Mouse (Mus musculus) hindbrain, postnatal 0 days (tissue): ENCODE data around the gene Ccdc162. TPM values are rescaled to one million over a fixed set of nuclear protein-coding genes. Genes with fewer than 3 reads are reported as not detected.

Experiments used
- ATAC-seq: fragments of 200-750 bp; cut with Nextera tagmentation; 2 replicates; pipeline ENCODE4 v1.8.0; 2017; ENCODE audit warnings: mild to moderate bottlenecking, moderate TSS enrichment, moderate library complexity
- DNase-seq: peaks from one replicate; pipeline ENCODE4 v3.0.0-alpha.2; 2015; ENCODE audit warnings: low spot score
- H3K27ac ChIP-seq: fragments of 300-500 bp; sonication (generic); 2 replicates; pipeline ENCODE4 v1.5.1; 2014; ENCODE audit warnings: mild to moderate bottlenecking
- H3K27me3 ChIP-seq: fragments of 300-500 bp; sonication (generic); 2 replicates; pipeline ENCODE4 v1.6.1; 2014; ENCODE audit warnings: low read length, mixed read lengths; ENCODE audit not compliant: insufficient read depth
- H3K36me3 ChIP-seq: fragments of 300-500 bp; sonication (generic); 2 replicates; pipeline ENCODE4 v1.6.1; 2014; ENCODE audit warnings: low read length, mixed read lengths; ENCODE audit not compliant: insufficient read depth
- H3K4me1 ChIP-seq: fragments of 300-500 bp; sonication (generic); 2 replicates; pipeline ENCODE4 v1.6.1; 2014; ENCODE audit warnings: antibody characterized with exemption, low read length, mixed read lengths; ENCODE audit not compliant: insufficient read depth
- H3K4me2 ChIP-seq: fragments of 300-500 bp; sonication (generic); 2 replicates; pipeline ENCODE4 v1.6.1; 2014; ENCODE audit warnings: low read depth, mild to moderate bottlenecking, low read length, moderate library complexity, mixed read lengths
- H3K4me3 ChIP-seq: fragments of 300-500 bp; sonication (generic); 2 replicates; pipeline ENCODE4 v1.5.1; 2014; ENCODE audit warnings: low read length
- H3K9ac ChIP-seq: fragments of 300-500 bp; sonication (generic); replicated peaks from 2 replicates; pipeline ENCODE4 v1.6.1; 2014; ENCODE audit warnings: mild to moderate bottlenecking, low read length, moderate library complexity, mixed read lengths
- H3K9me3 ChIP-seq: fragments of 300-500 bp; sonication (generic); 2 replicates; pipeline ENCODE4 v1.6.1; 2016; ENCODE audit warnings: low read length, mixed read lengths
- CTCF ChIP-seq: IDR thresholded peaks from 2 replicates; pipeline ENCODE4 v1.5.1; 2016; ENCODE audit warnings: antibody characterized with exemption, control low read depth, low read depth
- WGBS: fragments of 180-500 bp; shearing (Covaris S2); extraction: QIAGEN DNeasy Blood & Tissue Kit; methylation state at CpG from one replicate; pipeline ENCODE4 v1.1.7; 2014; 5-methylcytosine and 5-hydroxymethylcytosine counted together
- polyA plus RNA-seq: library from polyadenylated mRNA; unstranded; fragments of >200 nt; fragmentation: Nextera tagmentation; extraction: Ambion mirVana; gene quantifications from 2 replicates; pipeline ENCODE4 v1.2.1, GENCODE M21; 2015
- total RNA-seq: library from RNA; depleted of rRNA; stranded (reverse); fragments of >200 nt; gene quantifications from 2 replicates; pipeline ENCODE4 v1.2.3, GENCODE M21; 2014

Ccdc162 gene
- total and polyA plus RNA-seq, 2 experiments from 2014 or later, result 2.1 to 3.3 TPM

GRCm38 (mm10) chr10:41651532-41651931 is 64.9 kb downstream of the Ccdc162 start:
- 61% methylated on average over 3 of the region's 3 CpGs for WGBS
- DNase-seq, result peak; percentile 32
- no peak overlapping the region; the same call in 1 of the 2 replicates for H3K27ac ChIP-seq

GRCm38 (mm10) chr10:41649186-41649585 is 67.2 kb downstream of the Ccdc162 start:
- Histone ChIP-seq H3K9ac (no peak overlapping the region), H3K4me2 (no peak overlapping the region), H3K36me3 (no peaks in the 10 kb centered on the region), H3K4me3 (no peak overlapping the region), H3K27ac (no peak overlapping the region), H3K9me3 (no peaks in the 10 kb centered on the region), H3K27me3 (no peaks in the 10 kb centered on the region), H3K4me1 (no peaks in the 10 kb centered on the region; the same call in 1 of the 2 replicates)
- TF ChIP-seq CTCF, result no peak
- no peak for DNase-seq
- 83% methylated on average over 4 of the region's 5 CpGs for WGBS
- no peak for ATAC-seq

More at GRCm38 (mm10) chr10:41651532-41651931, 64.9 kb downstream of the Ccdc162 start:
- H3K4me1 ChIP-seq, result no peaks in the 10 kb centered on the region; the same call in 1 of the 2 replicates
- no peak overlapping the region for H3K4me3 ChIP-seq
- ATAC-seq, result 0 out of 2 replicates have a peak, but pooled peaks have one; percentile 10
- no peaks in the 10 kb centered on the region for H3K9me3 ChIP-seq
- TF ChIP-seq CTCF, result no peak
- H3K9ac ChIP-seq, result no peak overlapping the region
- no peak overlapping the region for H3K4me2 ChIP-seq
- H3K36me3 ChIP-seq, result no peaks in the 10 kb centered on the region
- H3K27me3 ChIP-seq, result no peaks in the 10 kb centered on the region

GRCm38 (mm10) chr10:41638776-41639175 is 77.7 kb downstream of the Ccdc162 start:
- Histone ChIP-seq H3K9ac (no peak overlapping the region), H3K9me3 (no peaks in the 10 kb centered on the region), H3K27ac (no peak overlapping the region), H3K4me1 (no peaks in the 10 kb centered on the region), H3K4me3 (no peak overlapping the region), H3K36me3 (no peaks in the 10 kb centered on the region), H3K27me3 (no peaks in the 10 kb centered on the region), H3K4me2 (no peak overlapping the region)
- DNase-seq (no peak), ATAC-seq (no peak)
- TF ChIP-seq CTCF, result no peak
- WGBS, result 73% methylated on average over 3 of the region's 3 CpGs

DNA sequence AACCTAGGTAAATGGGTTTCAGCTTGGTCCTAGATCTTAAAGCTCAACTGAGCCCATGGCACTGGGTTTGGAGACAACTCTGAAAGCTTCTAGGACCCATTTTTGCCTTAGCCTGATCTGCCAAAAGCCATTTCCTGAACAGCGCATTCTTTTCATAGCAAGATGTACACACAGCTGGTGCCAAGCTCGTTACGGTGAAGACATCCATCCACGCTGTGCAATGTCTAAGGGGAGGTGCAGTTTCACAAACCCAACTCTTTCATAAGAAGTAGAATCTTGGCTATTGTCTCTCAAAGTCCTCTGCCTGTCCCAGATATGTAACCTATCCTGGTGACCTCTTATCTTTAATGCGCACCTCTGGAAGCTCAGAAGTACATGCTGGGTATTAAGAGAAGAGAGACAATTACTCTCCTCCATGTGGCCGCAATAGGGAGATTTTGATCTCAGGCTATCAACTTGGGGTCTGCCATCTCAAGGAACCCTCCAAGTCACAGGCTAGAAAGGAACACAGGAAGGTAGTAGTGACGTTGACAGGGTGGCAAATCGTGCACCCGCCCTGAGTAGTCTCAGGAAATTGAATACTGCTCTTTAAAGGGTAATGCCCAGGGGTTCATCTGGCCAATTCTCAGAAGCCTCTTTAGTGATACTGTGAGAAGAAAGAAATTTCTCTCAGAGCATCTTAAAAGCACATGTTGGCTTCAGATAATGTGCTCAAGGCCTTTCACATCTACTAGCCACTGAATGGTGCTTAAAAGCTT is 81.0 kb downstream of the Ccdc162 start:
- DNase-seq, result no peak
- WGBS, result 79% methylated on average over 9 of the region's 9 CpGs

GRCm38 (mm10) chr10:41633801-41634200 is 82.6 kb downstream of the Ccdc162 start:
- Histone ChIP-seq H3K36me3 (no peaks in the 10 kb centered on the region), H3K27me3 (no peaks in the 10 kb centered on the region), H3K27ac (no peak overlapping the region), H3K9me3 (no peaks in the 10 kb centered on the region), H3K9ac (no peak overlapping the region), H3K4me2 (no peak overlapping the region), H3K4me1 (no peaks in the 10 kb centered on the region), H3K4me3 (no peak overlapping the region)
- no peak for TF ChIP-seq CTCF
- WGBS, result 90% methylated on average over 11 of the region's 11 CpGs
- no peak for DNase-seq
- ATAC-seq, result no peak

More for the DNA sequence above, 81.0 kb downstream of the Ccdc162 start:
- Histone ChIP-seq H3K27me3 (no peaks in the 10 kb centered on the region), H3K4me2 (no peak overlapping the region), H3K9ac (no peak overlapping the region), H3K36me3 (no peaks in the 10 kb centered on the region), H3K4me3 (no peak overlapping the region), H3K9me3 (no peaks in the 10 kb centered on the region), H3K27ac (no peak overlapping the region), H3K4me1 (no peaks in the 10 kb centered on the region)
- TF ChIP-seq CTCF, result no peak
- no peak for ATAC-seq

DNA sequence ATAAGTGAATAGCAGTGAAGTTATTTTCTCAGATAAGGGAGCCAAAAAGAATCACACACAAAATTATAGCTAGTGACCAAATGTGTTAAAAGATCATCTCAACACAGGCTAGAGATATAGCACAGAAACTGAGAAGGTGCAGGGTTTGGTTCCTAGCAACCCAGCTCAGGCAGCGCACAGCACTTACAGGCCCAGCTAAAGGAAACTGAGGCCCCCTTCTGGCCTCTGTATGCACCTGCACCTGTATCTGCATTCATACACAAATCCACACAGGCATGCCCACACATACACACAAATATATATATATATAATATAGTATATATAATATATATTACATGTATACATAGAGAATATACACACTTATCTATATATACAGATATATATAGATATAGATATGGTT is 84.4 kb downstream of the Ccdc162 start:
- no peak for TF ChIP-seq CTCF
- no peak overlapping the region for H3K4me2 ChIP-seq
- WGBS, result 96% methylated on average over 1 of the region's 1 CpGs
- H3K36me3 ChIP-seq, result no peaks in the 10 kb centered on the region
- H3K27me3 ChIP-seq, result no peaks in the 10 kb centered on the region
- no peak overlapping the region for H3K9ac ChIP-seq
- H3K9me3 ChIP-seq, result no peaks in the 10 kb centered on the region
- H3K4me3 ChIP-seq, result no peak overlapping the region
- no peak overlapping the region for H3K27ac ChIP-seq
- no peak for DNase-seq
- no peak for ATAC-seq
- H3K4me1 ChIP-seq, result no peaks in the 10 kb centered on the region

- H3K27ac ChIP-seq, result no peak overlapping the region
- no peaks in the 10 kb centered on the region for H3K27me3 ChIP-seq
- no peaks in the 10 kb centered on the region for H3K4me1 ChIP-seq
- WGBS, result 80% methylated on average over 3 of the region's 3 CpGs
- H3K36me3 ChIP-seq, result no peaks in the 10 kb centered on the region
- no peak for DNase-seq
- no peak overlapping the region for H3K4me2 ChIP-seq
- H3K9me3 ChIP-seq, result no peaks in the 10 kb centered on the region
- H3K9ac ChIP-seq, result no peak overlapping the region
- TF ChIP-seq CTCF, result no peak
- no peak for ATAC-seq
- no peak overlapping the region for H3K4me3 ChIP-seq
Measured at GRCm38 (mm10) chr10:41626996-41627395, 89.4 kb downstream of the Ccdc162 start.
